Mouse (Mus musculus) neural tube, embryonic 14.5 days (tissue): Measurements from ENCODE around the gene Ank2. TPM values are rescaled to one million over a fixed set of nuclear protein-coding genes. Genes with fewer than 3 reads are reported as not detected.
A peak's percentile ranks its signal among the peaks of the same experiment; 100 is the strongest.

ENCODE experiments used
- ATAC-seq: fragments of 200-750 bp; cut with Nextera tagmentation; 2 replicates; pipeline ENCODE4 v1.8.0; 2017; ENCODE audit warnings: low read depth, mild to moderate bottlenecking, moderate TSS enrichment, moderate library complexity
- H3K27ac ChIP-seq: fragments of 300-500 bp; sonication (generic); 2 replicates; pipeline ENCODE4 v1.5.1; 2014; ENCODE audit warnings: low read depth, mild to moderate bottlenecking, control low read depth, low read length, moderate library complexity, mixed read lengths
- H3K27me3 ChIP-seq: fragments of 300-500 bp; sonication (generic); 2 replicates; pipeline ENCODE4 v1.6.1; 2014; ENCODE audit warnings: low read length; ENCODE audit not compliant: control insufficient read depth, insufficient read depth
- H3K36me3 ChIP-seq: fragments of 300-500 bp; sonication (generic); 2 replicates; pipeline ENCODE4 v1.6.1; 2014; ENCODE audit warnings: low read length, mixed read lengths; ENCODE audit not compliant: control insufficient read depth, insufficient read depth
- H3K4me1 ChIP-seq: fragments of 300-500 bp; sonication (generic); 2 replicates; pipeline ENCODE4 v1.6.1; 2014; ENCODE audit warnings: low read length; ENCODE audit not compliant: control insufficient read depth, insufficient read depth
- H3K4me2 ChIP-seq: fragments of 300-500 bp; sonication (generic); 2 replicates; pipeline ENCODE4 v1.6.1; 2014; ENCODE audit warnings: mild to moderate bottlenecking, low read depth, low read length, control low read depth
- H3K4me3 ChIP-seq: fragments of 300-500 bp; sonication (generic); 2 replicates; pipeline ENCODE4 v1.5.1; 2014; ENCODE audit warnings: low read depth, low read length, control low read depth, mixed read lengths
- H3K9ac ChIP-seq: fragments of 300-500 bp; sonication (generic); replicated peaks from 2 replicates; pipeline ENCODE4 v1.6.1; 2014; ENCODE audit warnings: low read depth, mild to moderate bottlenecking, control low read depth, low read length, mixed read lengths
- H3K9me3 ChIP-seq: fragments of 300-500 bp; sonication (generic); 2 replicates; pipeline ENCODE4 v1.6.1; 2016; ENCODE audit warnings: low read length; ENCODE audit not compliant: control insufficient read depth
- WGBS: fragments of 180-500 bp; shearing (Covaris S2); extraction: QIAGEN DNeasy Blood & Tissue Kit; methylation state at CpG from one replicate; pipeline ENCODE4 v1.1.7; 2014; 5-methylcytosine and 5-hydroxymethylcytosine counted together
- polyA plus RNA-seq: library from polyadenylated mRNA; unstranded; fragments of >200 nt; fragmentation: Nextera tagmentation; extraction: Ambion mirVana; gene quantifications from 2 replicates; pipeline ENCODE4 v1.2.1, GENCODE M21; 2014

Gene Ank2
- polyA plus RNA-seq, 1 experiment from 2014 or later = 231 TPM

GRCm38 (mm10) chr3:127260007-127260785, 239.0 kb downstream of the Ank2 start:
- H3K4me2 ChIP-seq = no peak overlapping the region
- H3K36me3 ChIP-seq = no peaks in the 10 kb centered on the region
- H3K4me1 ChIP-seq = peaks cover 16% of the 10 kb centered on the region
- H3K27me3 ChIP-seq = no peaks in the 10 kb centered on the region
- no peak for ATAC-seq
- no peak overlapping the region for H3K9ac ChIP-seq
- no peak overlapping the region for H3K4me3 ChIP-seq
- WGBS = 36% methylated on average over 15 of the region's 15 CpGs
- H3K9me3 ChIP-seq = no peaks in the 10 kb centered on the region
- peak overlapping the region; percentile 23; the same call in 1 of the 2 replicates for H3K27ac ChIP-seq

- Histone ChIP-seq H3K27me3 (no peaks in the 10 kb centered on the region), H3K9me3 (no peaks in the 10 kb centered on the region), H3K4me2 (peak overlapping the region; percentile 24), H3K4me3 (no peak overlapping the region), H3K36me3 (no peaks in the 10 kb centered on the region), H3K27ac (no peak overlapping the region), H3K9ac (no peak overlapping the region), H3K4me1 (peaks cover 16% of the 10 kb centered on the region)
- 36% methylated on average over 15 of the region's 15 CpGs for WGBS
- 0 out of 2 replicates have a peak, but pooled peaks have one; percentile 36 for ATAC-seq
These were observed 240.6 kb downstream of the Ank2 start for GRCm38 (mm10) chr3:127258466-127259075.

GRCm38 (mm10) chr3:127257969-127258368, 241.2 kb downstream of the Ank2 start:
- ATAC-seq = peak; percentile 55

GRCm38 (mm10) chr3:127257279-127257925, 241.7 kb downstream of the Ank2 start:
- peak overlapping the region; percentile 18; the same call in 1 of the 2 replicates for H3K27ac ChIP-seq
- peak overlapping the region; percentile 47 for H3K4me2 ChIP-seq
- H3K4me1 ChIP-seq = peaks cover 16% of the 10 kb centered on the region
- H3K4me3 ChIP-seq = peak overlapping the region; percentile 20; the same call in 1 of the 2 replicates
- no peaks in the 10 kb centered on the region for H3K9me3 ChIP-seq
- no peaks in the 10 kb centered on the region for H3K36me3 ChIP-seq
- no peaks in the 10 kb centered on the region for H3K27me3 ChIP-seq
- H3K9ac ChIP-seq = no peak overlapping the region
- 1% methylated on average over 13 of the region's 13 CpGs for WGBS
- ATAC-seq = peak; percentile 84

More at GRCm38 (mm10) chr3:127257969-127258368, 241.2 kb downstream of the Ank2 start:
- WGBS = 0% methylated on average over 18 of the region's 18 CpGs
- Histone ChIP-seq H3K27me3 (no peaks in the 10 kb centered on the region), H3K27ac (peak overlapping the region; percentile 18; the same call in 1 of the 2 replicates), H3K9ac (no peak overlapping the region), H3K36me3 (no peaks in the 10 kb centered on the region), H3K4me3 (peak overlapping the region; percentile 20; the same call in 1 of the 2 replicates), H3K4me1 (peaks cover 16% of the 10 kb centered on the region), H3K9me3 (no peaks in the 10 kb centered on the region), H3K4me2 (peak overlapping the region; percentile 47)

- no peak overlapping the region for H3K27ac ChIP-seq
- H3K4me2 ChIP-seq = no peak overlapping the region
- no peaks in the 10 kb centered on the region for H3K27me3 ChIP-seq
- no peaks in the 10 kb centered on the region for H3K36me3 ChIP-seq
- no peaks in the 10 kb centered on the region for H3K9me3 ChIP-seq
- ATAC-seq = no peak
- no peak overlapping the region for H3K4me3 ChIP-seq
- H3K9ac ChIP-seq = no peak overlapping the region
- peaks cover 16% of the 10 kb centered on the region for H3K4me1 ChIP-seq
- 35% methylated on average over 2 of the region's 2 CpGs for WGBS
These were observed 242.5 kb downstream of the Ank2 start for GRCm38 (mm10) chr3:127256681-127257080.

GRCm38 (mm10) chr3:127250930-127251329, 248.2 kb downstream of the Ank2 start:
- Histone ChIP-seq H3K4me3 (no peak overlapping the region), H3K27me3 (no peaks in the 10 kb centered on the region), H3K27ac (no peak overlapping the region), H3K4me1 (no peaks in the 10 kb centered on the region), H3K4me2 (no peak overlapping the region), H3K36me3 (no peaks in the 10 kb centered on the region), H3K9me3 (no peaks in the 10 kb centered on the region), H3K9ac (no peak overlapping the region)
- no peak for ATAC-seq
- 65% methylated on average over 5 of the region's 5 CpGs for WGBS

GRCm38 (mm10) chr3:127248611-127249010, 250.5 kb downstream of the Ank2 start:
- H3K27ac ChIP-seq = no peak overlapping the region
- no peak overlapping the region for H3K4me2 ChIP-seq
- no peak for ATAC-seq
- H3K4me3 ChIP-seq = no peak overlapping the region
- H3K27me3 ChIP-seq = no peaks in the 10 kb centered on the region
- 0 out of 2 replicates have a peak, but pooled peaks cover 3% of the 10 kb centered on the region for H3K4me1 ChIP-seq
- H3K9me3 ChIP-seq = no peaks in the 10 kb centered on the region
- no peak overlapping the region for H3K9ac ChIP-seq
- H3K36me3 ChIP-seq = no peaks in the 10 kb centered on the region

GRCm38 (mm10) chr3:127246989-127247708, 252.0 kb downstream of the Ank2 start:
- no peaks in the 10 kb centered on the region for H3K9me3 ChIP-seq
- no peak for ATAC-seq
- no peaks in the 10 kb centered on the region for H3K36me3 ChIP-seq
- no peak overlapping the region for H3K4me3 ChIP-seq
- H3K4me1 ChIP-seq = 0 out of 2 replicates have a peak, but pooled peaks cover 5% of the 10 kb centered on the region
- 89% methylated on average over 11 of the region's 11 CpGs for WGBS
- no peak overlapping the region for H3K27ac ChIP-seq
- H3K4me2 ChIP-seq = no peak overlapping the region
- no peak overlapping the region for H3K9ac ChIP-seq
- H3K27me3 ChIP-seq = no peaks in the 10 kb centered on the region
